Mouse (Mus musculus) embryonic facial prominence, embryonic 11.5 days (tissue): ENCODE results near the gene Snrk. TPM values are rescaled to one million over a fixed set of nuclear protein-coding genes. Genes with fewer than 3 reads are reported as not detected.

Source experiments
- ATAC-seq: fragments of 200-750 bp; cut with Nextera tagmentation; replicated peaks from 2 replicates; pipeline ENCODE4 v1.8.0; 2017; ENCODE audit warnings: low read depth; ENCODE audit not compliant: insufficient number of reproducible peaks, low FRiP score, low TSS enrichment
- DNase-seq: peaks from one replicate; pipeline ENCODE4 v3.0.0-alpha.2; 2015; ENCODE audit warnings: low spot score
- H3K27ac ChIP-seq: fragments of 300-500 bp; sonication (generic); replicated peaks from 2 replicates; pipeline ENCODE4 v1.5.1; 2014; ENCODE audit warnings: mild to moderate bottlenecking, low read depth, low read length, control low read depth
- H3K27me3 ChIP-seq: fragments of 300-500 bp; sonication (generic); 2 replicates; pipeline ENCODE4 v1.6.1; 2014; ENCODE audit warnings: mild to moderate bottlenecking, low read length, moderate library complexity, mixed read lengths; ENCODE audit not compliant: control insufficient read depth, insufficient read depth
- H3K36me3 ChIP-seq: fragments of 300-500 bp; sonication (generic); replicated peaks from 2 replicates; pipeline ENCODE4 v1.6.1; 2014; ENCODE audit warnings: low read depth, mild to moderate bottlenecking, low read length, moderate library complexity, mixed read lengths; ENCODE audit not compliant: control insufficient read depth, insufficient read depth
- H3K4me1 ChIP-seq: fragments of 300-500 bp; sonication (generic); 2 replicates; pipeline ENCODE4 v1.6.1; 2014; ENCODE audit warnings: low read length, mixed read lengths; ENCODE audit not compliant: control insufficient read depth, insufficient read depth
- H3K4me2 ChIP-seq: fragments of 300-500 bp; sonication (generic); 2 replicates; pipeline ENCODE4 v1.6.1; 2014; ENCODE audit warnings: low read depth, mild to moderate bottlenecking, control low read depth, low read length, moderate library complexity
- H3K4me3 ChIP-seq: fragments of 300-500 bp; sonication (generic); 2 replicates; pipeline ENCODE4 v1.5.1; 2014; ENCODE audit warnings: low read depth, low read length, control low read depth
- H3K9ac ChIP-seq: fragments of 300-500 bp; sonication (generic); replicated peaks from 2 replicates; pipeline ENCODE4 v1.6.1; 2014; ENCODE audit warnings: mild to moderate bottlenecking, control low read depth, low read length
- H3K9me3 ChIP-seq: fragments of 300-500 bp; sonication (generic); replicated peaks from 2 replicates; pipeline ENCODE4 v1.6.1; 2016; ENCODE audit warnings: mild to moderate bottlenecking, low read length, inconsistent platforms, mixed read lengths; ENCODE audit not compliant: control insufficient read depth
- WGBS: fragments of 180-500 bp; shearing (Covaris S2); extraction: QIAGEN DNeasy Blood & Tissue Kit; methylation state at CpG from one replicate; pipeline ENCODE4 v1.1.7; 2014; 5-methylcytosine and 5-hydroxymethylcytosine counted together
- polyA plus RNA-seq: library from polyadenylated mRNA; unstranded; fragments of >200 nt; fragmentation: Nextera tagmentation; extraction: Ambion mirVana; gene quantifications from 2 replicates; pipeline ENCODE4 v1.2.1, GENCODE M21; 2014

Snrk gene
- polyA plus RNA-seq, 1 experiment from 2014 or later, result 23.2 TPM

- Histone ChIP-seq H3K9ac (no peak overlapping the region), H3K4me3 (no peak overlapping the region), H3K4me2 (no peak overlapping the region), H3K27ac (no peak overlapping the region), H3K27me3 (no peaks in the 10 kb centered on the region), H3K36me3 (no peaks in the 10 kb centered on the region), H3K4me1 (no peaks in the 10 kb centered on the region), H3K9me3 (no peaks in the 10 kb centered on the region)
- WGBS, result 86% methylated on average over 4 of the region's 4 CpGs
- ATAC-seq (no peak), DNase-seq (no peak)
These were observed 32.4 kb upstream of the Snrk start for GRCm38 (mm10) chr9:122084636-122085035.

DNA sequence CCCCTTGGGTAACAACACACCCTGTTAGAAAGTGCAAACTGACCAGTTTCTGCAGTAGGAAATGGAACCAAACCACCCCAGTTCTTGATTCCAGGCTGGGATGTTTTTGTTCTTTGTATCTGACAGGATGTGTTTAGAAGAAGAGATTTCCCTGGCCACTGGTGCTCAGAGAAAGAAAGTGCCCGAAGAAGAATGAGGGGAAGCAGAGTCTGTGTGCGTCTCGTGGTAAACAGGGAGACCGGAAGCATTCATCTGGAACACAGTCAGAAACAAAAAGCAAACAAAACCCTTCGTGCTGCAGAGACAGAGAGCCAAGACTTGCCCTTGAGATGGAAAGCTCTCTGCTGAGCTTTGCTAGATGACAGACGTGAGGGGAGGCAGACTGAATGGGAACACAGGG, 32.0 kb upstream of the Snrk start:
- DNase-seq (no peak), ATAC-seq (no peak)
- WGBS, result 42% methylated on average over 6 of the region's 6 CpGs
- H3K4me2 ChIP-seq, result no peak overlapping the region
- H3K4me3 ChIP-seq, result no peak overlapping the region
- H3K27ac ChIP-seq, result no peak overlapping the region
- H3K9me3 ChIP-seq, result no peaks in the 10 kb centered on the region
- H3K9ac ChIP-seq, result no peak overlapping the region
- H3K27me3 ChIP-seq, result no peaks in the 10 kb centered on the region
- H3K36me3 ChIP-seq, result no peaks in the 10 kb centered on the region
- no peaks in the 10 kb centered on the region for H3K4me1 ChIP-seq

DNA sequence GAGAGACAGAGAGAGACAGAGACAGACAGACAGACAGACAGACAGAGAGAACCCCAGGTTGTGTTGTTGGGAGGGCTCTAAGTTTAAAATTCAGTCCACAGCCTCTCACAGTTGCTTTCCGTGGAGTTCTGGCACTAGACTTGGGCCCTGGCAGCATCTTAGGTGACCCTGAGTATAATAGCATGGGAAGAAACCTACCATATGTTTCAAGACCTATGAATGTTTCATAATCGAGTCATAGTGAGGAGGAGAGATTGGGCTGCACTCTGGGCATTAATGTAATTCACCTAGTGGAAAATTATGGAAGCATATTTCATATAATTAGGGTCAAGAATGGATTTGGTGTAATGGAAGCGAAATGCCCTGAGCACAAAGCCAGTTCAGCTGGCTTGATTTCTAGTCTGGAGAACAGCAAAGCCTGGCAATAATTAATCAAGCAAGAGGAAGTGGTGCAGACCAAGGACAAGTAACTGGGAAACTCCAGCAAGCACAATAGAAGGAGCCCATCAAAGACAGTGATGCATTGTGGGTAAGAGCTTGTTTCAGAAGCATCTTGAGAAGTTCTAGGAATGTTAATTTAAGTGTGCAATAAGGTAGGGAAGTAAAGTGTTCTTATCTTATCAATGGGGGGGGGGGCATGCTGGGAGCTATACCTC, 31.4 kb upstream of the Snrk start:
- Histone ChIP-seq H3K4me2 (no peak overlapping the region), H3K9me3 (no peaks in the 10 kb centered on the region), H3K27me3 (no peaks in the 10 kb centered on the region), H3K36me3 (no peaks in the 10 kb centered on the region), H3K4me3 (no peak overlapping the region), H3K9ac (no peak overlapping the region), H3K27ac (no peak overlapping the region), H3K4me1 (no peaks in the 10 kb centered on the region)
- ATAC-seq, result no peak
- 69% methylated on average over 3 of the region's 3 CpGs for WGBS
- peak; percentile 12 for DNase-seq

GRCm38 (mm10) chr9:122087086-122087485, 30.0 kb upstream of the Snrk start:
- Histone ChIP-seq H3K9me3 (no peaks in the 10 kb centered on the region), H3K4me1 (no peaks in the 10 kb centered on the region), H3K4me2 (no peak overlapping the region), H3K4me3 (no peak overlapping the region), H3K27ac (no peak overlapping the region), H3K36me3 (no peaks in the 10 kb centered on the region), H3K27me3 (no peaks in the 10 kb centered on the region), H3K9ac (no peak overlapping the region)
- WGBS, result 94% methylated on average over 6 of the region's 6 CpGs
- ATAC-seq (no peak), DNase-seq (no peak)

DNA sequence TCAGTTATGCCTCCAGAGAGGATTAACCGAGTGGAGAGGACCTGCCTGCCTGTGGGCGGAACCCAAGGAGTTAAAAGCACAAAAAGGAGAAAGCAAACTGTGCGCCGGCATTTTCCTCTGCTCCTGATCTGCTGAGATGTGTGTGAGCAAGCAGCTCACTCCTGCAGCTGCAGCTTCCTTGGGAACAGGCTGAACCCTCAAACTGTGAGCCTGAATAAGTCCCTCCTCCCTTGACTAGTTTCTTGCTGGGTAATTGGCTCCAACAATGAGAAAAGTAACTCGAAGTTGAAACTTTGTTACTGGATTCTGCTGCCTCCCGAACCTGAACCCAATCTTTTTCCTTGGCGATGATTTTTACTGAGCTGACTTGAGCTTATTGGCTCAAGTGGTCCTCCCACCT, 25.9 kb upstream of the Snrk start:
- Histone ChIP-seq H3K9me3 (no peaks in the 10 kb centered on the region), H3K4me2 (no peak overlapping the region), H3K27ac (no peak overlapping the region), H3K36me3 (no peaks in the 10 kb centered on the region), H3K27me3 (no peaks in the 10 kb centered on the region), H3K9ac (no peak overlapping the region), H3K4me1 (no peaks in the 10 kb centered on the region), H3K4me3 (no peak overlapping the region)
- no peak for ATAC-seq
- 51% methylated on average over 7 of the region's 7 CpGs for WGBS
- no peak for DNase-seq

DNA sequence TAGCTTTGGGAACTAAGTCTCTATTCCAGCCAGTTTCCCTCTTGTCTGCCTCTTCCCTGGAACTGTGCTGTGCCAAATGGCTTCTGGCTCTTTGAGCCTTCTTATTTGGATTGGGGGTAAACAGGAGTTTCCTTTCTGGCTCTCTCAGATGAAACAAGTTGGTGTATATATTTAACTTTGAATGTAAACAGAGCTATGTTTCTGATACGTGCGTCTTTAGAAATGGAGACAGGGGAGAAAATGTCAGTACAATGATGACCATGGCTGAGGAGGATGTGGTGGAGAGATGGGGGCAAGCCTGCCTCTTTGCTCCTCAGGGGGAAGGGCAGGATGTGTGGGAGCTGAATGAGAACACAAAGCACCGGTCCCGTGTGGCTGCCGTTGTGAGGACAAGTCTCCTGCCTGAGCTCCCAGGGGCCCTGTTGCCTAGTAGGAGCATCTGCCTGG, 25.3 kb upstream of the Snrk start:
- DNase-seq (no peak), ATAC-seq (no peak)
- Histone ChIP-seq H3K4me2 (no peak overlapping the region), H3K4me1 (no peaks in the 10 kb centered on the region), H3K9me3 (no peaks in the 10 kb centered on the region), H3K9ac (no peak overlapping the region), H3K27me3 (no peaks in the 10 kb centered on the region), H3K36me3 (no peaks in the 10 kb centered on the region), H3K27ac (no peak overlapping the region), H3K4me3 (no peak overlapping the region)
- 64% methylated on average over 5 of the region's 5 CpGs for WGBS

DNA sequence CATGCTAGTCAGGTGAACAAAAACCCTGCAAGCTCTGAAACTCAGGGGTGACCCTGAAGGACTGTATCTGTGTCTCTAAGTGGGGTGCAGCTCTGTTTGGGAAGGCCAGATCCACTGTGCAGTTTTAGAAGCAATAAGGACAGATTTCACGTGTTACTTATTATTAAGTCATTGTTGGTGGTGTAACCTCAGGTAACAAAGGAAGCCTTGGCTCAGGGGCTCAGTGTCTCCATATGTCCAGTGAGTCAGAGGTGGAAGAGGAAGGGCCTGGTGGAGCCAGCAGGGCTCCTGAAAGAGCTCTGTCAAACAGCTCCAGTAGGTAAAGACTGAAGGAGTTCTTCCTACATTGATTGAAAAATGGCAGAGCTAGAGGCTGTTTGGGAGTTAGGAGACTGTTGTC, 22.9 kb upstream of the Snrk start:
- 77% methylated on average over 1 of the region's 1 CpGs for WGBS
- Histone ChIP-seq H3K27me3 (no peaks in the 10 kb centered on the region), H3K4me1 (no peaks in the 10 kb centered on the region), H3K4me3 (no peak overlapping the region), H3K4me2 (no peak overlapping the region), H3K36me3 (no peaks in the 10 kb centered on the region), H3K9ac (no peak overlapping the region), H3K27ac (no peak overlapping the region), H3K9me3 (no peaks in the 10 kb centered on the region)
- DNase-seq, result no peak
- no peak for ATAC-seq

DNA sequence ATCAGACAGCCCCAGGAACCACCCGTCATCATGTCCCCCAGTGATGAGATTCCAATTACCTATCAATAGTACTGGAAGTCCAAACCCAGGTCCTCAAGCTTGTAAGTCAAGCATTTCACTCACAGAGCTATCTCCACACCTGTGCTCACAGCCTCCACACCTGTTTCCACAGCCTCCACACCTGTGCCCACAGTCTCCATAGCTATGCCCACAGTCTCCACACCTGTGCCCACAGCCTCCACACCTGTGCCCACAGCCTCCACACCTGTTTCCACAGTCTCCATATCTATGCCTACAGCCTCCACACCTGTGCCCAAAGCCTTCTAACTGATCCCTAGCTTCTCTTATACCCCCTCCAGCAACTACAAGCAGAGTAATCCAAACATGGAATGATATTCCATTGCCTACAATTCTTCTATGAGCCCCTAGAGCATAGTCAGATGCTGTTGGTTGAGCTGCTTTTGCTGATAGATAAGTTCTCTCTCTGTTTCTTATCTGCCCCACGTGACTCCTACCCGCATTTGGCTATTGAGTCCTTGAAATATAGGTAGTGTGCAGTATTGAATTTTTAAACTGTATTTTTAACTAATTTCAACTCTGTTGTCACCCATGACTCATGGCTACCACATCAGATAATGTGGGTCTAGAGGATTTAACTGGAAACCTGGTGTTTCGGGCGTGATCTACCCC, 20.1 kb upstream of the Snrk start:
- Histone ChIP-seq H3K9ac (no peak overlapping the region), H3K9me3 (no peaks in the 10 kb centered on the region), H3K27me3 (no peaks in the 10 kb centered on the region), H3K4me3 (no peak overlapping the region), H3K4me1 (no peaks in the 10 kb centered on the region), H3K4me2 (no peak overlapping the region), H3K36me3 (no peaks in the 10 kb centered on the region), H3K27ac (no peak overlapping the region)
- ATAC-seq (no peak), DNase-seq (no peak)
- 91% methylated on average over 5 of the region's 5 CpGs for WGBS
